Mouse (Mus musculus): Measurements from ENCODE around the gene Igfbp3. TPM values are rescaled to one million over a fixed set of nuclear protein-coding genes. Genes with fewer than 3 reads are reported as not detected.

The Igfbp3 gene
- polyA plus RNA-seq, 1 experiment: not detected

DNA sequence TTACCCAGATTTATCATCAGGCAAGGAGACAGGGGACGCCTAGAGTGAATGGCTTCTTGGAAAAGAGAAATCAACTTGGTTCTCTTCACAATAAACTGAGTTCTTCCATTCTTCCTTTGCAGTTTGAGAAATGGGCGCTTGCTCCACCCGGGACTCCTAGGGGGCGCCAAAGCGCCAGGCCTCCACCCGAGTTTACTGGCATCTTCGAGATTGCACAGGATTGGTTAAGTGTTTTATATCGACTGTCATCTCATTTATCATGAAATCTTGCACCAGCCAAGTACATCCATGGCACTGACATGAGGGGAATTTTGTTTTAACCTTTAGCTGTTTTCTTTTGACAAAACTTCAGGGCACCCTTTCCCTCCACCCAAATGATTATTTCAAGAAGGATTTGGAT lies 2.0 kb upstream of the Igfbp3 start:
- no peak overlapping the region for H3K4me3 ChIP-seq (ENCODE audit: insufficient read depth, low read depth, low read length)
- no peak overlapping the region for H3K27ac ChIP-seq (ENCODE audit: insufficient read depth, low read depth, low read length)
- WGBS: 12% methylated on average over 8 of the region's 8 CpGs
- peak; percentile 83 for TF ChIP-seq CTCF (IDR thresholded peaks at IDR 0.05; ENCODE audit: insufficient read depth, low read depth, low read length)
- TF ChIP-seq POLR2A (IDR thresholded peaks at IDR 0.05; ENCODE audit: insufficient read depth, low read depth, low read length): no peak
- H3K4me1 ChIP-seq (ENCODE audit: control insufficient read depth, insufficient read depth, low read length): peaks cover 13% of the 10 kb centered on the region

GRCm38 (mm10) chr11:7214761-7215160 lies 1.0 kb upstream of the Igfbp3 start:
- no peak overlapping the region for H3K4me3 ChIP-seq (ENCODE audit: insufficient read depth, low read depth, low read length)
- WGBS: 7% methylated on average over 14 of the region's 14 CpGs
- TF ChIP-seq CTCF (IDR thresholded peaks at IDR 0.05; ENCODE audit: insufficient read depth, low read depth, low read length) (no peak), POLR2A (IDR thresholded peaks at IDR 0.05; ENCODE audit: insufficient read depth, low read depth, low read length) (no peak)
- peaks cover 13% of the 10 kb centered on the region for H3K4me1 ChIP-seq (ENCODE audit: control insufficient read depth, insufficient read depth, low read length)
- no peak overlapping the region for H3K27ac ChIP-seq (ENCODE audit: insufficient read depth, low read depth, low read length)

DNA sequence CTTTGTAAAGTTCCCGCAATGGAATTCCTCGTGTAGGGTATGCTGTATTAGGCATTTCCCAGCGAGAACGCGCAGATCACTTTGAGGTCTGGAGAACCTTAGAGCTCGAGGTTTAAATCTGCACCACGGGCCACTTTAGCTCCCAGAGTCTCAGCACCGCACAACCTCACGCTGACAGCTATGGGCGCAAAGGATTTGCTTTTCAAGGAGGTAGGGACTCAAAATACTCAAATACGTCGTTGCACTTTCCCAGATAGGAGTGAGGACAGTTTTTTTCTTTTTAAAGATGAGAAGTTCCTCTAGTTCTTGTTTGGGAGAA lies 578 bp upstream of the Igfbp3 start:
- under 1% methylated on average over 12 of the region's 12 CpGs for WGBS
- no peak for TF ChIP-seq POLR2A (IDR thresholded peaks at IDR 0.05; ENCODE audit: insufficient read depth, low read depth, low read length)
- Histone ChIP-seq H3K4me1 (ENCODE audit: control insufficient read depth, insufficient read depth, low read length) (peaks cover 13% of the 10 kb centered on the region), H3K4me3 (ENCODE audit: insufficient read depth, low read depth, low read length) (peak overlapping the region; percentile 86), H3K27ac (ENCODE audit: insufficient read depth, low read depth, low read length) (no peak overlapping the region)

GRCm38 (mm10) chr11:7213161-7213500 lies 592 bp downstream of the Igfbp3 start:
- WGBS: under 1% methylated on average over 19 of the region's 19 CpGs
- Histone ChIP-seq H3K27ac (ENCODE audit: insufficient read depth, low read depth, low read length) (no peak overlapping the region), H3K4me3 (ENCODE audit: insufficient read depth, low read depth, low read length) (peak overlapping the region; percentile 86), H3K4me1 (ENCODE audit: control insufficient read depth, insufficient read depth, low read length) (peaks cover 13% of the 10 kb centered on the region)
- TF ChIP-seq CTCF (IDR thresholded peaks at IDR 0.05; ENCODE audit: insufficient read depth, low read depth, low read length): no peak
- TF ChIP-seq POLR2A (IDR thresholded peaks at IDR 0.05; ENCODE audit: insufficient read depth, low read depth, low read length): no peak

DNA sequence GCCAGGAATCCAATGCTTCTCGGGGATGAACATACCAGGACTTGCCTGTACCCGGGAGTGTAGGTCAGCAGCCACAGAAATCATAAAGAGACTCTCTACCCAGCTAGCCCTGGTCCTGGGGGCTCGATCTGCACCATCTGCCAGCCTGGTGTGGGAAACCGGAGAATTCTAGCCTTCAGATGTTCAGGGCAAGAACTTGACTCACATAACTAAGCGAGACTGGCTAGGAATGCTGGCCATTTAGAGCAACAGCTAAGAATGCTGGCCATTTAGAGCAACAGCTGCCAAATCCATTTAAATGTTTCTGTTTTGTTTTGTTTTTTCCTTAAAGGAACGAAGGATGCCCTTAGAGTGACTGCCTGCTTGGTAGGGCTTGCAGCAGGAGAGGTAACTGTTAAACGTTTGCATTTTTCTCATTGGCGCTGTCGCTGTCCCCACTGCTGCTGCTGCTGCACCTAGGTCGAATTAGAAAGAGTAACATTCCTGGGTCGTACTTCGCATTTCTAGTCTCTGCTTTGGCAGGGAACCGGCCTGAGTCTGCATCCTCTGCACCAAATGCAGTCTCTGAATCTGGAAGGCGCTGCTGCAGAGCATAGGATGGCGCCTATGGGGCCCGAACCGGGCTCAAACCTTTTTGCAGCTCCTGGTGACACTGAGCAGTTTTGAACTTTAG lies 1.5 kb downstream of the Igfbp3 start:
- no peak for TF ChIP-seq POLR2A (IDR thresholded peaks at IDR 0.05; ENCODE audit: insufficient read depth, low read depth, low read length)
- peak overlapping the region; percentile 86 for H3K4me3 ChIP-seq (ENCODE audit: insufficient read depth, low read depth, low read length)
- WGBS: 26% methylated on average over 17 of the region's 17 CpGs
- H3K4me1 ChIP-seq (ENCODE audit: control insufficient read depth, insufficient read depth, low read length): peaks cover 13% of the 10 kb centered on the region
- no peak overlapping the region for H3K27ac ChIP-seq (ENCODE audit: insufficient read depth, low read depth, low read length)

DNA sequence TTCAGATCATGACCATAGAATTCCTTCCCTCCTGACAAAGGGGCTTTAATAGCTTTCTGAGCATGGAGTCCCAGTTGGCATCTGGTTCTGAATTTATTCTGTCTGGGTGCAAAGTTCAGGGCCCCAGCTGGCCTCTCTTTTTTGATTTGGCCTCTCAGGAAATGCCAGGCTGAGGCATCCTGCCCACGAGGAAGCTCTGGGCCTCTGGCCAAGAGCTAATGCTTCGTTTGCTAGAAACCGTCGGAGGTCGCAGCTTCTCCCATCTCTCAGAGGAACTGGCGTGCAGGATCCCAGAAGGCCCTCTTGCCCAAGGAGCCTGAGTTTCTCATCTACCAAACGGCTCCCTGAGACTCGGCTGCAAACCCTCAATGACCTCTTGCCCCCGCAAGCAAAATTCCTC lies 2.5 kb downstream of the Igfbp3 start:
- Histone ChIP-seq H3K4me1 (ENCODE audit: control insufficient read depth, insufficient read depth, low read length) (peaks cover 13% of the 10 kb centered on the region), H3K27ac (ENCODE audit: insufficient read depth, low read depth, low read length) (no peak overlapping the region), H3K4me3 (ENCODE audit: insufficient read depth, low read depth, low read length) (no peak overlapping the region)
- no peak for TF ChIP-seq POLR2A (IDR thresholded peaks at IDR 0.05; ENCODE audit: insufficient read depth, low read depth, low read length)
- no peak for TF ChIP-seq CTCF (IDR thresholded peaks at IDR 0.05; ENCODE audit: insufficient read depth, low read depth, low read length)
- 34% methylated on average over 9 of the region's 9 CpGs for WGBS

GRCm38 (mm10) chr11:7210343-7210742 lies 3.4 kb downstream of the Igfbp3 start:
- Histone ChIP-seq H3K27ac (ENCODE audit: insufficient read depth, low read depth, low read length) (no peak overlapping the region), H3K4me3 (ENCODE audit: insufficient read depth, low read depth, low read length) (no peak overlapping the region), H3K4me1 (ENCODE audit: control insufficient read depth, insufficient read depth, low read length) (peaks cover 13% of the 10 kb centered on the region)
- TF ChIP-seq POLR2A (IDR thresholded peaks at IDR 0.05; ENCODE audit: insufficient read depth, low read depth, low read length) (no peak), CTCF (IDR thresholded peaks at IDR 0.05; ENCODE audit: insufficient read depth, low read depth, low read length) (peak; percentile 90)
- 24% methylated on average over 6 of the region's 6 CpGs for WGBS

GRCm38 (mm10) chr11:7203846-7204245 lies 9.9 kb downstream of the Igfbp3 start:
- Histone ChIP-seq H3K4me1 (ENCODE audit: control insufficient read depth, insufficient read depth, low read length) (no peaks in the 10 kb centered on the region), H3K27ac (ENCODE audit: insufficient read depth, low read depth, low read length) (no peak overlapping the region), H3K4me3 (ENCODE audit: insufficient read depth, low read depth, low read length) (no peak overlapping the region)
- 94% methylated on average over 9 of the region's 9 CpGs for WGBS
- TF ChIP-seq CTCF (IDR thresholded peaks at IDR 0.05; ENCODE audit: insufficient read depth, low read depth, low read length) (no peak), POLR2A (IDR thresholded peaks at IDR 0.05; ENCODE audit: insufficient read depth, low read depth, low read length) (no peak)

- Histone ChIP-seq H3K27ac (ENCODE audit: insufficient read depth, low read depth, low read length) (no peak overlapping the region), H3K4me1 (ENCODE audit: control insufficient read depth, insufficient read depth, low read length) (no peaks in the 10 kb centered on the region), H3K4me3 (ENCODE audit: insufficient read depth, low read depth, low read length) (no peak overlapping the region)
- TF ChIP-seq CTCF (IDR thresholded peaks at IDR 0.05; ENCODE audit: insufficient read depth, low read depth, low read length) (no peak), POLR2A (IDR thresholded peaks at IDR 0.05; ENCODE audit: insufficient read depth, low read depth, low read length) (no peak)
- WGBS: 80% methylated on average over 7 of the region's 7 CpGs
These were observed 11.5 kb downstream of the Igfbp3 start for GRCm38 (mm10) chr11:7202206-7202605.

- TF ChIP-seq POLR2A (IDR thresholded peaks at IDR 0.05; ENCODE audit: insufficient read depth, low read depth, low read length): no peak
- no peak for TF ChIP-seq CTCF (IDR thresholded peaks at IDR 0.05; ENCODE audit: insufficient read depth, low read depth, low read length)
- no peak overlapping the region for H3K27ac ChIP-seq (ENCODE audit: insufficient read depth, low read depth, low read length)
- no peak overlapping the region for H3K4me3 ChIP-seq (ENCODE audit: insufficient read depth, low read depth, low read length)
- 81% methylated on average over 9 of the region's 9 CpGs for WGBS
- no peaks in the 10 kb centered on the region for H3K4me1 ChIP-seq (ENCODE audit: control insufficient read depth, insufficient read depth, low read length)
These were observed 13.3 kb downstream of the Igfbp3 start for GRCm38 (mm10) chr11:7200393-7200783.
